Comparison of ENCODE assay signal across 7 mouse cellular contexts in genomic region chr11:64078956-64079726, GRCm38 (mm10). TPM values are rescaled to one million over a fixed set of nuclear protein-coding genes. Genes with fewer than 3 reads are reported as not detected.
DNase-seq lines count a peak whose midpoint lies in the region; ATAC-seq and TF ChIP-seq lines count a peak whose summit lies in the region.

Gene Cox10, minus strand, starts transcription at chr11:64079468.

- DNase-seq in adrenal gland, adult 8-10 months: peak; percentile 79
- DNase-seq in embryo, embryonic 9.5 days (ENCODE audit: extremely low spot score): peak; percentile 84
- DNase-seq in gonadal fat pad, adult 2 months (ENCODE audit: low read depth): no peak
- peak; percentile 83 for DNase-seq in left cerebral cortex, postnatal 4 days

- intact Hi-C loops in left cerebral cortex, postnatal 4 days (cut with DNase I): no loop called here

- no peaks in the 10 kb centered on the region for H3K9me3 ChIP-seq in intestine, postnatal 0 days (ENCODE audit: control insufficient read depth)
- no peaks in the 10 kb centered on the region for H3K9me3 ChIP-seq in midbrain, embryonic 12.5 days

- no peaks in the 10 kb centered on the region; the same call in 1 of the 2 replicates for H3K4me1 ChIP-seq in intestine, postnatal 0 days (replicated peaks; ENCODE audit: control insufficient read depth, insufficient read depth, low read length)
- peaks cover 20% of the 10 kb centered on the region for H3K4me1 ChIP-seq in midbrain, embryonic 12.5 days
- H3K4me1 ChIP-seq in small intestine, adult 2 months (ENCODE audit: control insufficient read depth, insufficient read depth, insufficient read length, low read length): peaks cover 8% of the 10 kb centered on the region; the same call in 1 of the 2 replicates

- ATAC-seq in intestine, postnatal 0 days: peak; percentile 95
- ATAC-seq in midbrain, embryonic 12.5 days (ENCODE audit: low FRiP score, low read depth): peak; percentile 94

- H3K9ac ChIP-seq in intestine, postnatal 0 days (ENCODE audit: low read depth, low read length): peak within 1 kb of the TSS; percentile 79
- H3K9ac ChIP-seq in midbrain, embryonic 12.5 days (replicated peaks): peak within 1 kb of the TSS; percentile 78

- peak within 1 kb of the TSS; percentile 94 for H3K27ac ChIP-seq in intestine, postnatal 0 days (ENCODE audit: low read depth, low read length)
- peak within 1 kb of the TSS; percentile 88 for H3K27ac ChIP-seq in midbrain, embryonic 12.5 days (replicated peaks)
- peak within 1 kb of the TSS; percentile 79 for H3K27ac ChIP-seq in small intestine, adult 2 months (ENCODE audit: insufficient read depth, low read depth, low read length)

- no peaks in the 10 kb centered on the region for H3K36me3 ChIP-seq in intestine, postnatal 0 days (ENCODE audit: control insufficient read depth, insufficient read depth)
- peaks cover 16% of the 10 kb centered on the region for H3K36me3 ChIP-seq in midbrain, embryonic 12.5 days
- peaks cover 5% of the 10 kb centered on the region; the same call in 1 of the 2 replicates for H3K36me3 ChIP-seq in small intestine, adult 2 months (ENCODE audit: control insufficient read depth, insufficient read depth, low read length)

- peak; percentile 76; the same call in 1 of the 2 replicates for TF ChIP-seq POLR2A in small intestine, adult 2 months (IDR thresholded peaks at IDR 0.05; ENCODE audit: low read depth, low read length)

- no peak for TF ChIP-seq CTCF in intestine, postnatal 0 days (IDR thresholded peaks at IDR 0.05; ENCODE audit: low read depth)
- TF ChIP-seq CTCF in small intestine, adult 2 months (IDR thresholded peaks at IDR 0.05; ENCODE audit: extremely low read depth, insufficient read length, insufficient replicate concordance, low read depth, low read length): no peak

- H3K4me2 ChIP-seq in intestine, postnatal 0 days (replicated peaks; ENCODE audit: low read depth): peak within 1 kb of the TSS; percentile 70
- H3K4me2 ChIP-seq in midbrain, embryonic 12.5 days (replicated peaks): peak within 1 kb of the TSS; percentile 79

- peak within 1 kb of the TSS; percentile 94 for H3K4me3 ChIP-seq in intestine, postnatal 0 days (ENCODE audit: low read depth, low read length)
- peak within 1 kb of the TSS; percentile 81 for H3K4me3 ChIP-seq in midbrain, embryonic 12.5 days
- peak within 1 kb of the TSS; percentile 77 for H3K4me3 ChIP-seq in small intestine, adult 2 months (ENCODE audit: low read depth, low read length)

- H3K27me3 ChIP-seq in intestine, postnatal 0 days (replicated peaks; ENCODE audit: control insufficient read depth, insufficient read depth, low read length): no peaks in the 10 kb centered on the region
- H3K27me3 ChIP-seq in midbrain, embryonic 12.5 days: no peaks in the 10 kb centered on the region
- no peaks in the 10 kb centered on the region for H3K27me3 ChIP-seq in small intestine, adult 2 months (ENCODE audit: control insufficient read depth, insufficient read depth, low read length)

- WGBS in intestine, postnatal 0 days: under 1% methylated on average over 45 of the region's 45 CpGs
- whole genome bisulfite sequencing in midbrain, embryonic 12.5 days: under 1% methylated on average over 45 of the region's 45 CpGs
- WGBS in small intestine, adult 2 months: under 1% methylated on average over 45 of the region's 45 CpGs

RNA-seq across cellular contexts. Expression of gene Cox10, which starts in this region (rescaled TPM):
- 10 to 100 TPM; 17.0 to 20.5 (median 19.6) TPM for total RNA-seq in adrenal gland, adult 8-10 months (2022)
- polyA plus RNA-seq in gonadal fat pad, adult 2 months (2012; rRNA removed): 10.8 and 10.9 TPM in 2 replicates
- polyA plus RNA-seq in intestine, postnatal 0 days (2015; fragmentation: Nextera tagmentation; extraction: Ambion mirVana): 21.4 and 23.6 TPM in 2 replicates
- total RNA-seq in left cerebral cortex, postnatal 4 days (2021): 10 to 100 TPM; 20.9 to 21.5 TPM
- 21.1 and 23.9 TPM in 2 replicates for polyA plus RNA-seq in midbrain, embryonic 12.5 days (2016; fragmentation: Nextera tagmentation; extraction: Ambion mirVana)
- polyA plus RNA-seq in small intestine, adult 2 months (2012; rRNA removed): 11.9 and 15.2 TPM in 2 replicates
